Mouse (Mus musculus): ENCODE results near the gene Tln2. TPM values are rescaled to one million over a fixed set of nuclear protein-coding genes. Genes with fewer than 3 reads are reported as not detected.

The Tln2 gene
- polyA plus RNA-seq, 1 experiment, result 0.01 TPM

DNA sequence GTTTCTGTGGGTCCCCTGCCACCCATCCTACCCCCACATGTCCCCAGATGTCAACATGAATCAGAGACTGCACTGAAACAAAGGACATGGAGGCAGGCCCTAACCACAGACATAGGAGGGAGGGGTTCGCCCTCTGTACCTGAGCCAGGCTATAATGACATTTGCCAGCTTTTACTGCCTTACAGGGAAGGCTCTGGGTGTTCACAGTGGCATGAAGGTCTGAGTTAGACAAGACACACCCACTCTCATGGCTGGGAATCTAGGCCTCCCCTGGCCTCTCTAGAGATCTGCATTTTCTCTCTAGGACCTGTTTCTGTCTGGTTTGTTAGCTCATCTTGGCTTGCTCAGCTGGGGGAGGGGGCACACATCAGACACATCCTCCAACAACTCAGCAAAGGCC is 380.8 kb downstream of the Tln2 start:
- TF ChIP-seq TAL1 (IDR thresholded peaks at IDR 0.05; ENCODE audit: low read length), result no peak
- no peak for TF ChIP-seq GATA1 (IDR thresholded peaks at IDR 0.05; ENCODE audit: low read length)
- Histone ChIP-seq H3K36me3 (ENCODE audit: control insufficient read depth) (no peaks in the 10 kb centered on the region), H3K4me1 (ENCODE audit: control insufficient read depth) (no peaks in the 10 kb centered on the region), H3K27me3 (ENCODE audit: control insufficient read depth) (no peaks in the 10 kb centered on the region), H3K9me3 (ENCODE audit: control insufficient read depth, low read length) (peaks cover 2% of the 10 kb centered on the region; the same call in 1 of the 2 replicates), H3K4me3 (replicated peaks) (no peak overlapping the region)

- Histone ChIP-seq H3K36me3 (ENCODE audit: control insufficient read depth) (no peaks in the 10 kb centered on the region), H3K4me1 (ENCODE audit: control insufficient read depth) (no peaks in the 10 kb centered on the region), H3K27me3 (ENCODE audit: control insufficient read depth) (no peaks in the 10 kb centered on the region), H3K4me3 (replicated peaks) (no peak overlapping the region), H3K9me3 (ENCODE audit: control insufficient read depth, low read length) (peaks cover 4% of the 10 kb centered on the region; the same call in 1 of the 2 replicates)
- no peak for TF ChIP-seq TAL1 (IDR thresholded peaks at IDR 0.05; ENCODE audit: low read length)
- no peak for TF ChIP-seq GATA1 (IDR thresholded peaks at IDR 0.05; ENCODE audit: low read length)
Measured at GRCm38 (mm10) chr9:67178203-67178602, 381.3 kb downstream of the Tln2 start.

DNA sequence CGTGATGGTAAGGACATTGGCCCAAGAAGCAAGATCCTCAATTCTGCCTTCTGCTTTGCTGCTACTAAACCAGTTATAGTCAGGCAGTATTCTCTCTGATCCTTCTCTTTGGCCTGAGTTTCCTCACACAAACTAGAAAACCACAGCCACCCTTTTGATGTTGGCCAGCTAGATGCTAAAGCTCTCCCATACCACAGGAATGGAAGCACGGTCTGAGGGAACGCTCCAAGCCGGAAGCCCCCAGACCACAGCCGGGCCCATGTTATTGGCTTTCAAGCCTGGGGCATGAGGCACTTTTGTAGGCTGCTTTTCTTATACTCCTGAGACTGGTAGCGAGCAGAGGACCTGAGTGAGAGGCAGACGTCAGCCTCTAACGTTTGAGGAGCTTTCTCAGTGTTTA is 383.4 kb downstream of the Tln2 start:
- H3K4me3 ChIP-seq (replicated peaks), result no peak overlapping the region
- TF ChIP-seq GATA1 (IDR thresholded peaks at IDR 0.05; ENCODE audit: low read length) (no peak), TAL1 (IDR thresholded peaks at IDR 0.05; ENCODE audit: low read length) (no peak)
- H3K9me3 ChIP-seq (ENCODE audit: control insufficient read depth, low read length), result peaks cover 5% of the 10 kb centered on the region; the same call in 1 of the 2 replicates
- H3K27me3 ChIP-seq (ENCODE audit: control insufficient read depth), result no peaks in the 10 kb centered on the region
- no peaks in the 10 kb centered on the region for H3K36me3 ChIP-seq (ENCODE audit: control insufficient read depth)
- no peaks in the 10 kb centered on the region for H3K4me1 ChIP-seq (ENCODE audit: control insufficient read depth)

DNA sequence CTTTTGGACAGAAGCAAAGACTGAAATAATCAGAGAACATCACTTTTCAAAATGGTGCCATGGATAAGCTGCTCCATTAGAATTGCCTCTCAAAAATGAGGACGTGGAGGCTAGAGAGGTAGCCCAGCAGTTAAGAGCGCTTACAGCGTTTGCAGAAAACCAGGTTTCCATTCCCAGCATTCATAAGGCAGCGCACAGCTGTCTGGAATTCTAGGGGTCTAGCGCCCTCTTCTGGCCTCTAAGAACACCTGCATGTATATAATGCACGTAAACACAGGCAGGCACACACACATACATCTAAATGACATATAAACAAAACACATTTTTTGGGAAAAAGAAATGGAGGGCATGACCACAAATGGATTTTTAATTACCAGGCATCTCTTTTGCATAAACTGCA is 385.7 kb downstream of the Tln2 start:
- Histone ChIP-seq H3K4me1 (ENCODE audit: control insufficient read depth) (peaks cover 2% of the 10 kb centered on the region; the same call in 1 of the 2 replicates), H3K27me3 (ENCODE audit: control insufficient read depth) (no peaks in the 10 kb centered on the region), H3K4me3 (replicated peaks) (no peak overlapping the region), H3K9me3 (ENCODE audit: control insufficient read depth, low read length) (peaks cover 6% of the 10 kb centered on the region; the same call in 1 of the 2 replicates), H3K36me3 (ENCODE audit: control insufficient read depth) (no peaks in the 10 kb centered on the region)
- TF ChIP-seq GATA1 (IDR thresholded peaks at IDR 0.05; ENCODE audit: low read length), result no peak
- TF ChIP-seq TAL1 (IDR thresholded peaks at IDR 0.05; ENCODE audit: low read length), result no peak

GRCm38 (mm10) chr9:67173154-67173553 is 386.3 kb downstream of the Tln2 start:
- Histone ChIP-seq H3K9me3 (ENCODE audit: control insufficient read depth, low read length) (peaks cover 6% of the 10 kb centered on the region; the same call in 1 of the 2 replicates), H3K4me3 (replicated peaks) (no peak overlapping the region), H3K36me3 (ENCODE audit: control insufficient read depth) (no peaks in the 10 kb centered on the region), H3K27me3 (ENCODE audit: control insufficient read depth) (no peaks in the 10 kb centered on the region), H3K4me1 (ENCODE audit: control insufficient read depth) (peaks cover 2% of the 10 kb centered on the region; the same call in 1 of the 2 replicates)
- TF ChIP-seq TAL1 (IDR thresholded peaks at IDR 0.05; ENCODE audit: low read length) (no peak), GATA1 (IDR thresholded peaks at IDR 0.05; ENCODE audit: low read length) (no peak)

DNA sequence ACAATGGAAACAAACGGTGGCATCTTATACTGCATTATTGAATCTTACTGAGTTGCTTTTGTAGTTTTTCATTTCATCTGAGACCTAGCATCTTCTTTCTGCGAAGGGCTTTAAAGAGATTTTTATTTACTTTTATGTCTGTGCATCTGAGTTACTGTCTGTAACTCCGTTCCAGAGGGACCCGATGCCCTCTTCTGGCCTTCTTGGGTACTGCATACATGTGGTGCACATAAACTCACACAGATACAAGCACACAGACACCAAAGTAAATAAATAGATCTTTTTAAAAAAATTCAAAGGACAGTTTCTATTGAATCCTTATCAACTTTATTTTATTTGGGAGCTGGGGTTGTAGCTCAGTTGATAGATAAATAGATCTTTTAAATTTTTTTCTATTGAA is 388.1 kb downstream of the Tln2 start:
- Histone ChIP-seq H3K27me3 (ENCODE audit: control insufficient read depth) (no peaks in the 10 kb centered on the region), H3K4me1 (ENCODE audit: control insufficient read depth) (peaks cover 2% of the 10 kb centered on the region; the same call in 1 of the 2 replicates), H3K4me3 (replicated peaks) (no peak overlapping the region), H3K36me3 (ENCODE audit: control insufficient read depth) (no peaks in the 10 kb centered on the region), H3K9me3 (ENCODE audit: control insufficient read depth, low read length) (peaks cover 6% of the 10 kb centered on the region; the same call in 1 of the 2 replicates)
- TF ChIP-seq GATA1 (IDR thresholded peaks at IDR 0.05; ENCODE audit: low read length) (no peak), TAL1 (IDR thresholded peaks at IDR 0.05; ENCODE audit: low read length) (no peak)

- Histone ChIP-seq H3K27me3 (ENCODE audit: control insufficient read depth) (no peaks in the 10 kb centered on the region), H3K4me3 (replicated peaks) (no peak overlapping the region), H3K4me1 (ENCODE audit: control insufficient read depth) (peaks cover 2% of the 10 kb centered on the region; the same call in 1 of the 2 replicates), H3K9me3 (ENCODE audit: control insufficient read depth, low read length) (peaks cover 6% of the 10 kb centered on the region; the same call in 1 of the 2 replicates), H3K36me3 (ENCODE audit: control insufficient read depth) (no peaks in the 10 kb centered on the region)
- TF ChIP-seq GATA1 (IDR thresholded peaks at IDR 0.05; ENCODE audit: low read length) (no peak), TAL1 (IDR thresholded peaks at IDR 0.05; ENCODE audit: low read length) (no peak)
Measured at GRCm38 (mm10) chr9:67170759-67171158, 388.7 kb downstream of the Tln2 start.

DNA sequence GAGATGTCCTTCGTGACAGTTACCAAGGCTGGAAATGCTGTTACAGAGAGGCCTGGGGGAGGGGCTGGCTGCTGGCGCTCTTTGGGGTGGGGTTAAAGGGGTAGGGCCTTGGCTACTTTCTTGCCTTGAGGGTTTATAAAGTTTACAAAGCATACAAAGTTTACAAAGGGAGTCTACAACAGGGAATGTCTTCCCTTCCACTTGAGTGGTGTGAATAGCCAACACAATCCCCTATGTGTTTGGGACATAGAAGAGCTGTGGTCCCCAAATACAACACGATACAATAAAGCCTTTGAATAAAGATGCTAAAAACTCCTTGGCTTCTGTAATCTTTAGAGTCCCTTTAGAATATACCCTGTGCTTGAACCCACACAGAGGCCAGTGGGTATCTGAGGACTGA is 389.5 kb downstream of the Tln2 start:
- Histone ChIP-seq H3K4me1 (ENCODE audit: control insufficient read depth) (peaks cover 2% of the 10 kb centered on the region; the same call in 1 of the 2 replicates), H3K36me3 (ENCODE audit: control insufficient read depth) (no peaks in the 10 kb centered on the region), H3K4me3 (replicated peaks) (no peak overlapping the region), H3K27me3 (ENCODE audit: control insufficient read depth) (no peaks in the 10 kb centered on the region), H3K9me3 (ENCODE audit: control insufficient read depth, low read length) (peaks cover 6% of the 10 kb centered on the region; the same call in 1 of the 2 replicates)
- no peak for TF ChIP-seq TAL1 (IDR thresholded peaks at IDR 0.05; ENCODE audit: low read length)
- TF ChIP-seq GATA1 (IDR thresholded peaks at IDR 0.05; ENCODE audit: low read length), result no peak

Other genes with a start within 250 kb of the Tln2 start
- not detected in 2 replicates for gene C2cd4b, start 199.7 kb upstream of the Tln2 start, polyA plus RNA-seq (2012)